Mouse (Mus musculus) cerebellum, adult 2 months (tissue): ENCODE data around the gene Cd82.

Experiments used
- CTCF ChIP-seq: fragments of 200-500 bp; IDR thresholded peaks from 2 replicates; pipeline ENCODE4 v1.5.1; 2011; ENCODE audit warnings: low read depth, mild to moderate bottlenecking, control low read depth, low read length, moderate library complexity, borderline replicate concordance; ENCODE audit not compliant: insufficient read depth
- POLR2A ChIP-seq: fragments of 200-500 bp; IDR thresholded peaks from 2 replicates; pipeline ENCODE4 v1.6.1; 2011; ENCODE audit warnings: low read length, control low read depth, borderline replicate concordance; ENCODE audit not compliant: insufficient read depth

GRCm38 (mm10) chr2:93372872-93373271 is 90.1 kb downstream of the Cd82 start:
- TF ChIP-seq CTCF (no peak), POLR2A (no peak)
